Mouse (Mus musculus): ENCODE measurements around the gene Lhfp. TPM values are rescaled to one million over a fixed set of nuclear protein-coding genes. Genes with fewer than 3 reads are reported as not detected.
A peak's percentile ranks its signal among the peaks of the same experiment; 100 is the strongest.

The Lhfp gene
- polyA plus RNA-seq, 1 experiment: 114 TPM

- WGBS: 89% methylated on average over 4 of the region's 4 CpGs
- DNase-seq: no peak
- Histone ChIP-seq H3K27me3 (ENCODE audit: control insufficient read depth, insufficient read depth, low read length) (no peaks in the 10 kb centered on the region), H3K27ac (ENCODE audit: insufficient read depth, low read length) (no peak overlapping the region), H3K4me3 (replicated peaks; ENCODE audit: insufficient read depth, low read depth, low read length) (no peak overlapping the region), H3K4me1 (ENCODE audit: control insufficient read depth, insufficient read depth, low read length) (peaks cover 13% of the 10 kb centered on the region; the same call in 1 of the 2 replicates)
- TF ChIP-seq POLR2A (IDR thresholded peaks at IDR 0.05; ENCODE audit: borderline replicate concordance, insufficient read depth, low read length): no peak
- no peak for TF ChIP-seq CTCF (IDR thresholded peaks at IDR 0.05; ENCODE audit: borderline replicate concordance, insufficient read depth, low read depth, low read length)
These were observed 195.1 kb downstream of the Lhfp start for GRCm38 (mm10) chr3:53236471-53236870.

- DNase-seq: no peak
- 90% methylated on average over 3 of the region's 3 CpGs for WGBS
- peaks cover 5% of the 10 kb centered on the region; the same call in 1 of the 2 replicates for H3K4me1 ChIP-seq (ENCODE audit: control insufficient read depth, insufficient read depth, low read length)
- H3K4me3 ChIP-seq (replicated peaks; ENCODE audit: insufficient read depth, low read depth, low read length): no peak overlapping the region
- no peaks in the 10 kb centered on the region for H3K27me3 ChIP-seq (ENCODE audit: control insufficient read depth, insufficient read depth, low read length)
- TF ChIP-seq CTCF (IDR thresholded peaks at IDR 0.05; ENCODE audit: borderline replicate concordance, insufficient read depth, low read depth, low read length) (peak; percentile 32; the same call in 1 of the 2 replicates), POLR2A (IDR thresholded peaks at IDR 0.05; ENCODE audit: borderline replicate concordance, insufficient read depth, low read length) (no peak)
- H3K27ac ChIP-seq (ENCODE audit: insufficient read depth, low read length): no peak overlapping the region
These were observed 198.8 kb downstream of the Lhfp start for GRCm38 (mm10) chr3:53240150-53240549.

DNA sequence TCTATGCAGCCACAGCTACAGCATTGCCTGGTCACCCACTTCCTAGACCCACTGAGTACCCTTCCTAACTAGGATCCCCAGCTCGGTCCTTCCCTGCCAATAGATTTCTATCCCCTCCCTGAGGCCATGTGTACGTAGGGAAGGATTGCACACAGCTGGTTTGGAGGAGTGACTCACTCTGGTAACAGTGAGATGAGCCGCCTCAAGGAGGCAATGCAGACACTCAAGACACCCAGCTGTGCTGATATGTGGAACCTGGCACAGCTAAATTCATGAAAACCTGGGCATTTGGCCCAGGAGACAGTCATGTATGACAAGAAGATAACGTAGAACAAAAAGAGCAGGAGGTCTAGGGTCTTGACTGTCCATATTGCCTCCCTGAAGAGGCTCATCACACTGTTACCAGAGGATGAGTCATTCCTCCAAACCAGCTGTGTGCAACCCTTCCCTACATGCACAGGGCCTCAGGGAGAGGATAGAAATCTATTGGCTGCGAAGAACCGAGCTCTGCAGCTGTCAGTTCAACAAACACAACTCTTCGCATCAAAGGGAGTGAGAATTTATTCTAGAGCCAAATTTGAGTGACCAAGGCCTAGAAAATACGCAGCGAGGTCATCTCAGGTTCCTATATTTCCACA is 204.4 kb downstream of the Lhfp start:
- 83% methylated on average over 9 of the region's 9 CpGs for WGBS

DNA sequence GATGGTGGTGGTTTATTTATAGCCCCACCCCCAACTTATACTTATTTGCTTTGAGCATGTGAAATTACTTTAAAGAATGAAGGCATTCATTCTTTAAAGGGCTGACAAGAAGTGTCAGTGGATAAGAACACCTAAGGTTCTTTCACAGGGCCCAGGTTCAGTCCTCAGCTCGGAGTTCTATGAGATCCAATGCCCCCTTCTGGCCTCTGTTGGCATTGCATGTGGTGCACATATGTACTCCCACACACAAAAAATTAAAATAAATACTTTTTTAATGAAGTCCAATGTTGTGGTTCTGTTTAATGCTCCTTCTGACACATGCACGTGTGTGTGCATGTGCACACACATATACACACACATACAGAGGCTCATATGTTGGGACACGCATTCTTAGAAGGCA is 205.8 kb downstream of the Lhfp start:
- no peak overlapping the region for H3K27ac ChIP-seq (ENCODE audit: insufficient read depth, low read length)
- TF ChIP-seq CTCF (IDR thresholded peaks at IDR 0.05; ENCODE audit: borderline replicate concordance, insufficient read depth, low read depth, low read length): peak; percentile 53; the same call in 1 of the 2 replicates
- TF ChIP-seq POLR2A (IDR thresholded peaks at IDR 0.05; ENCODE audit: borderline replicate concordance, insufficient read depth, low read length): no peak
- peak in 1 of 2 experiments; percentile 55 for DNase-seq
- no peak overlapping the region for H3K4me3 ChIP-seq (replicated peaks; ENCODE audit: insufficient read depth, low read depth, low read length)
- no peaks in the 10 kb centered on the region for H3K27me3 ChIP-seq (ENCODE audit: control insufficient read depth, insufficient read depth, low read length)
- 83% methylated on average over 3 of the region's 3 CpGs for WGBS
- peaks cover 21% of the 10 kb centered on the region for H3K4me1 ChIP-seq (ENCODE audit: control insufficient read depth, insufficient read depth, low read length)

More for the DNA sequence above, 204.4 kb downstream of the Lhfp start:
- Histone ChIP-seq H3K27me3 (ENCODE audit: control insufficient read depth, insufficient read depth, low read length) (no peaks in the 10 kb centered on the region), H3K4me1 (ENCODE audit: control insufficient read depth, insufficient read depth, low read length) (peaks cover 19% of the 10 kb centered on the region), H3K27ac (ENCODE audit: insufficient read depth, low read length) (no peak overlapping the region), H3K4me3 (replicated peaks; ENCODE audit: insufficient read depth, low read depth, low read length) (no peak overlapping the region)
- TF ChIP-seq POLR2A (IDR thresholded peaks at IDR 0.05; ENCODE audit: borderline replicate concordance, insufficient read depth, low read length): no peak
- DNase-seq: no peak

DNA sequence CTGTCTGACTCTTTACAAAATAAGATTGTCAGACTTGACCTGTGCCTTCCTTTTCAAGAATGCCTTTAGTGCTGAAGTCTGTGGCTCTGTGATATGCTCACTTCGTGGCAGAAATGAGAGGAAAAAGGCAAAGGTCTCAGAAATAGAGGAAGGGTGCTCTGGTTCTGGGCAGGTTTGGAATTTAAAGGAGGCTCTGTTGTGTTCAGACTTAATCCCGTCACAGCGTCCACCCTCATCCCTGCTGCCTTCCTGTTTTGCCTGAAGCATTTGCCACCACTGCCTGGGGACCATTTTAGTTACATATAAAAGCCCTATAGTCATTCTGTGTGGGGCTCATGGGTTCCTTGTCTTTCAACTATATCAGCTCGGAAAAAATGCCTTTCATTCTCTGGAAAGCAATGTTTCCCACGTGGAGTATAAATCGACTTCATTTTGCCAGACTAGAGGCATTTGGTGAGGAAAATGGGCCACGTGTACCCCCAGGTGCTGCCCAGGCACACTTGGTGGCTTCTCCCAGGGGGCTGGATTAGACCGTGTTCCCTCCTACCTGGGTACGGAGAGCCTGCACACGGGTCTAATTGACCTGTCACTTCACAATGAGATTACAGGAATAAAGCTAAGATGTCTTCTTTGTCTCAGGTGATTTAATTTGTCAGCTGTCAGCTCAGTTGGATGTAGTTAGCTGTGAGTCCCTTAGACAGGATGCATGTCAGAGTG is 207.0 kb downstream of the Lhfp start:
- no peak for TF ChIP-seq CTCF (IDR thresholded peaks at IDR 0.05; ENCODE audit: borderline replicate concordance, insufficient read depth, low read depth, low read length)
- no peak for TF ChIP-seq POLR2A (IDR thresholded peaks at IDR 0.05; ENCODE audit: borderline replicate concordance, insufficient read depth, low read length)
- DNase-seq: no peak
- Histone ChIP-seq H3K4me3 (replicated peaks; ENCODE audit: insufficient read depth, low read depth, low read length) (no peak overlapping the region), H3K27me3 (ENCODE audit: control insufficient read depth, insufficient read depth, low read length) (no peaks in the 10 kb centered on the region), H3K27ac (ENCODE audit: insufficient read depth, low read length) (no peak overlapping the region), H3K4me1 (ENCODE audit: control insufficient read depth, insufficient read depth, low read length) (peaks cover 30% of the 10 kb centered on the region)
- 25% methylated on average over 10 of the region's 10 CpGs for WGBS

DNA sequence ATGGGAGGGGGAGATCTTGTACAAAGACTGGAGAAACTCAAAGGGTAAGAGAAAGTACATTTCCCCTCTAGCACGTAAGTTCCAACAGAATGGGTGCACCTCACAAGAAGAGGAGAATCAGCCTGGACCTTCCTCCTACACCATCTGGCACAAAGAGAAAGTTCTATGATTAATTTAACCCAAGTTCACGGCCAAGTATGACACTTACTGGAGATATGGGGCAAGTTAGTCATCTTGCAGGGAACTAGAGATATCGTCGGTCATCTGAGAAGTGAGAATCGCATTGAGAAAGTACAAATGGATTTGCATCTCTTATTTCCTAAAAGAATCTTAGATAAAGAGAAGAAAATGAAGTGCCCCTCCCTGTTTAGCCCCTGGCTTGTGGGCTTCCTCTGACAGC is 211.2 kb downstream of the Lhfp start:
- H3K27ac ChIP-seq (ENCODE audit: insufficient read depth, low read length): no peak overlapping the region
- TF ChIP-seq POLR2A (IDR thresholded peaks at IDR 0.05; ENCODE audit: borderline replicate concordance, insufficient read depth, low read length): no peak
- TF ChIP-seq CTCF (IDR thresholded peaks at IDR 0.05; ENCODE audit: borderline replicate concordance, insufficient read depth, low read depth, low read length): no peak
- WGBS: 60% methylated on average over 5 of the region's 5 CpGs
- H3K4me1 ChIP-seq (ENCODE audit: control insufficient read depth, insufficient read depth, low read length): peaks cover 27% of the 10 kb centered on the region
- no peaks in the 10 kb centered on the region for H3K27me3 ChIP-seq (ENCODE audit: control insufficient read depth, insufficient read depth, low read length)
- peak in 1 of 2 experiments; percentile 40 for DNase-seq
- no peak overlapping the region for H3K4me3 ChIP-seq (replicated peaks; ENCODE audit: insufficient read depth, low read depth, low read length)

DNA sequence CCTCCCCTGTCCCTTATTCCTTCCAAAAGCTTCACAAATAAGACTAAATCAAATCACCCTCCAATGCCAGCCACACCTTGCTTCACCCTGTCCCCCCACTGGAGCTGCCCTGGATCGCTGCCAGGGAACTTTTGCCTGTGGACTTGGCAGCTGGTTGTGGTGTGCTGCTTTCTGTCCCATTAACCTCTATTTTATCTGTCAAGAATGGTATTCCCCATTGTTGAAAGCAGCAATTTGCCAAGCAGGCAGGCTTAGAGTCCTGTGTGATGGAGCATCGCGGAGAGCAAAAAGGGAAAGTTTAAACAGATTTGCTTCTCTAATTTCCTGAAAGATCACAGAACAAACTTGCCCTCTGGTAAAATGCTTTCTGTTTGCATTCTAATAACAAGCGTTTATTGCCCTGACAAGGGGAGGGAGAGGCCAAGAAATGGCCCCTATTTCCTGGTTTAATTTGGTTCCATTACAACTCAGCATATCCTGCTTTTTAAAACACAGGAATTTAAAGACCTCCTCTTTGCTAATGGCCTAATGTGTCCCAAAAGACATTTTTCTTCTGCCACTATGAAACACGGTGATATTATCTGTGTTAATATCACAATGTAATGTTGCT is 212.0 kb downstream of the Lhfp start:
- no peaks in the 10 kb centered on the region for H3K27me3 ChIP-seq (ENCODE audit: control insufficient read depth, insufficient read depth, low read length)
- H3K27ac ChIP-seq (ENCODE audit: insufficient read depth, low read length): no peak overlapping the region
- no peak overlapping the region for H3K4me3 ChIP-seq (replicated peaks; ENCODE audit: insufficient read depth, low read depth, low read length)
- peaks cover 28% of the 10 kb centered on the region for H3K4me1 ChIP-seq (ENCODE audit: control insufficient read depth, insufficient read depth, low read length)
- DNase-seq: no peak
- TF ChIP-seq CTCF (IDR thresholded peaks at IDR 0.05; ENCODE audit: borderline replicate concordance, insufficient read depth, low read depth, low read length) (no peak), POLR2A (IDR thresholded peaks at IDR 0.05; ENCODE audit: borderline replicate concordance, insufficient read depth, low read length) (no peak)
- WGBS: 53% methylated on average over 5 of the region's 5 CpGs
